Mouse (Mus musculus) intestine, postnatal 0 days (tissue): ENCODE data around the gene Cyfip1. TPM values are rescaled to one million over a fixed set of nuclear protein-coding genes. Genes with fewer than 3 reads are reported as not detected.

Experiments used
- ATAC-seq: fragments of 200-750 bp; cut with Nextera tagmentation; 2 replicates; pipeline ENCODE4 v1.8.0; 2017; ENCODE audit warnings: mild to moderate bottlenecking, moderate TSS enrichment, moderate library complexity
- H3K27ac ChIP-seq: fragments of 300-500 bp; sonication (generic); 2 replicates; pipeline ENCODE4 v1.5.1; 2014; ENCODE audit warnings: mild to moderate bottlenecking, low read depth, low read length, moderate library complexity
- H3K27me3 ChIP-seq: fragments of 300-500 bp; sonication (generic); replicated peaks from 2 replicates; pipeline ENCODE4 v1.6.1; 2014; ENCODE audit warnings: low read length, mixed read lengths; ENCODE audit not compliant: control insufficient read depth, insufficient read depth
- H3K36me3 ChIP-seq: fragments of 300-500 bp; sonication (generic); 2 replicates; pipeline ENCODE4 v1.6.1; 2014; ENCODE audit warnings: mild to moderate bottlenecking, moderate library complexity; ENCODE audit not compliant: control insufficient read depth, insufficient read depth
- H3K4me1 ChIP-seq: fragments of 300-500 bp; sonication (generic); replicated peaks from 2 replicates; pipeline ENCODE4 v1.6.1; 2014; ENCODE audit warnings: antibody characterized with exemption, low read length, mixed read lengths; ENCODE audit not compliant: control insufficient read depth, insufficient read depth
- H3K4me2 ChIP-seq: fragments of 300-500 bp; sonication (generic); replicated peaks from 2 replicates; pipeline ENCODE4 v1.6.1; 2014; ENCODE audit warnings: low read depth, mild to moderate bottlenecking, moderate library complexity
- H3K4me3 ChIP-seq: fragments of 300-500 bp; sonication (generic); 2 replicates; pipeline ENCODE4 v1.5.1; 2014; ENCODE audit warnings: low read depth, low read length
- H3K9ac ChIP-seq: fragments of 300-500 bp; sonication (generic); 2 replicates; pipeline ENCODE4 v1.6.1; 2014; ENCODE audit warnings: mild to moderate bottlenecking, low read depth, low read length
- H3K9me3 ChIP-seq: fragments of 300-500 bp; sonication (generic); 2 replicates; pipeline ENCODE4 v1.6.1; 2016; ENCODE audit warnings: mixed run types; ENCODE audit not compliant: control insufficient read depth
- CTCF ChIP-seq: sonication (generic); IDR thresholded peaks from 2 replicates; pipeline ENCODE4 v1.5.1; 2016; ENCODE audit warnings: low read depth, mild to moderate bottlenecking, control low read depth, antibody characterized with exemption, moderate library complexity
- WGBS: fragments of 180-500 bp; shearing (Covaris S2); extraction: QIAGEN DNeasy Blood & Tissue Kit; methylation state at CpG from one replicate; pipeline ENCODE4 v1.1.7; 2014; 5-methylcytosine and 5-hydroxymethylcytosine counted together
- polyA plus RNA-seq: library from polyadenylated mRNA; unstranded; fragments of >200 nt; fragmentation: Nextera tagmentation; extraction: Ambion mirVana; gene quantifications from 2 replicates; pipeline ENCODE4 v1.2.1, GENCODE M21; 2015

Cyfip1 gene
- polyA plus RNA-seq, 1 experiment from 2014 or later = 49.0 TPM

DNA sequence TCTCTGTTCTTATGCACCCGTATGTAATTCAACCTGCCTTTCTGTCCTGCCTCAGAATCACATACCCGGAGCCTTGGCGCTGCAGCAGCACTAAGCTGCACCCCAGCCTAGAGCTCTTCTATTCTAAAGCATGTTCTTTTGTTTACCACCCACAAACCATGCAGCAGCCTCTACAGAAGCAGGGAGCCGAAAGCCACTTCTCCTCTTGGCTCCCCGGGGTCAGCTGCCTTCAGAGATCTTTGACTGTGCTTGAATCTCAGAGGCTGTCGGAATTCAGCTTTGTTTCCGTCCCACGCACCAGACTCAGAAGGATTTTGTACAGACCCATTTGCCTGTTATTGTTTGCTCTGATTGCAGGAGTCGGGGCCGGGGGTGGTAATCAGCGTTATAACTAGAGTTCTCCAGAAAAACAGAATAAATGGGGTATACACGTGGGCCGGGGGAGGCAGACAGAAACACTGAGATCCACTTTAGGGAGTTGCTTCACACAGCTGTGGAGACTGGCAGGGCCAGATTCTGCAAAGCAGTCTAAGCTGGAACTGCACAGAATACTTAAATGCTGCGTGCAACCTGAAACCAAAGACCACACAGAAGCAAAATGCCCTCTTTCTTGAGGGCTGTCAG is 8.5 kb downstream of the Cyfip1 start:
- no peak for TF ChIP-seq CTCF
- Histone ChIP-seq H3K4me2 (no peak overlapping the region), H3K4me1 (no peaks in the 10 kb centered on the region; the same call in 1 of the 2 replicates), H3K36me3 (no peaks in the 10 kb centered on the region; the same call in 1 of the 2 replicates), H3K9ac (no peak overlapping the region), H3K4me3 (no peak overlapping the region), H3K27me3 (no peaks in the 10 kb centered on the region), H3K9me3 (no peaks in the 10 kb centered on the region), H3K27ac (no peak overlapping the region)
- ATAC-seq = no peak
- 57% methylated on average over 14 of the region's 14 CpGs for WGBS

DNA sequence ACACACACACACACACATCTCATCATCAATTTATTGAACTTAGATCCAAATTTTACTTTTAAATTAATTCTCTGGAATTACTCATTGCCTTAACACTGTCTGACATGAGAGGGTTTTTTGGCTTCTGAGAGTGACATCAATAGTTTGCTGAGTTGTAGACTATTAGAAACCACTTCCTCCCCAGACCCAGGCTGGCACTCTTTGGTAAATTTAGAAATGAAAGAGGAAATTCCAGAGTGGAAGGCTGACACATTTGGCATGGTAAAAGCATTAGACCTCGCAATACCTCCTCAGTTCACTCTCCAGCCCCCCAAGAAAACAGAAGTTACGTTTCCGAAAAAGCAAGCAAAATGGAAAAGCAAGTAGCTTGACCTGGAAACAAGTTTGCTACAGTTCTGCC is 11.2 kb downstream of the Cyfip1 start:
- Histone ChIP-seq H3K9me3 (no peaks in the 10 kb centered on the region), H3K27me3 (no peaks in the 10 kb centered on the region), H3K36me3 (no peaks in the 10 kb centered on the region; the same call in 1 of the 2 replicates), H3K9ac (no peak overlapping the region), H3K4me3 (no peak overlapping the region), H3K4me1 (no peaks in the 10 kb centered on the region; the same call in 1 of the 2 replicates), H3K4me2 (no peak overlapping the region), H3K27ac (no peak overlapping the region)
- no peak for TF ChIP-seq CTCF
- 78% methylated on average over 3 of the region's 3 CpGs for WGBS
- ATAC-seq = no peak

DNA sequence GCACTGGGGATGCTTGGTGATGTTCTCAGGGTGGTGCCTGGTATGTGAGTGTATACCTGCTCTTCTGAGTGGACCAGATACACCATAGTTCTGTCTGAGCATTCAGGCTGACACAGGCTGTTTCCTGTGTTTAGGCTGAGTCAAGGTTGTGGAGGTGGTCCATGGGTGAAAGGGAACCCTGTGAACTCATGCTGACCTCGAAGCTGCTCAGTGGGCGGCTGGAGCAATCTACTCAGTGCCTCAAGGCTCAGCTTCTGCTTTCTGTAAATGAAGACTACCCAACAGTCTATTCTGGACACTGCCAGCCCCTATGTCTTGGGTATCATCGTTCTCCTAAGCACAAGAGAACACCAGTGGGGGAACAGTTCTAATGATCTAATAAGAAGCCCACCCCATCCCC is 14.1 kb downstream of the Cyfip1 start:
- ATAC-seq = no peak
- Histone ChIP-seq H3K27ac (no peak overlapping the region), H3K9ac (no peak overlapping the region), H3K4me2 (no peak overlapping the region), H3K36me3 (no peaks in the 10 kb centered on the region), H3K4me1 (no peaks in the 10 kb centered on the region), H3K4me3 (no peak overlapping the region), H3K9me3 (no peaks in the 10 kb centered on the region), H3K27me3 (no peaks in the 10 kb centered on the region)
- TF ChIP-seq CTCF = no peak
- WGBS = 76% methylated on average over 3 of the region's 3 CpGs

DNA sequence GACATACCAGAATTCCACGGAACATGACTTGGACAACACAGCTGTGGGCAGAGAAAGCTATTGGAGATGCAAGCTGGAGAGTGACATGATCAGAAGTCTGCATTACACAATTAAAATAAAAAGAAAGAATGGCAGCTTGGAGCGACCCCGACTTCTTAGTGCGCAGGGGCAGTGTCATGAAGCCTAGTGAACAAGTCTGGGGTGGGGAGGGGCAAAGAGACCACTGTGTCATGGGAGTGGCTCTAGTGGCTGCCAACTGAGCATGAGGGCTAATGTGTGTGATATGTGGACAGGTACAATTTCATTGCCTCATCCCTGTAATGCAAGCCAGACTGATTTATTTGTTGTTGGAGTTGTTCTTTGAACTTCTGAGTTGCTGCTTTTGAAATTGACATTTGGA is 15.2 kb downstream of the Cyfip1 start:
- H3K4me2 ChIP-seq = no peak overlapping the region
- WGBS = 93% methylated on average over 4 of the region's 4 CpGs

DNA sequence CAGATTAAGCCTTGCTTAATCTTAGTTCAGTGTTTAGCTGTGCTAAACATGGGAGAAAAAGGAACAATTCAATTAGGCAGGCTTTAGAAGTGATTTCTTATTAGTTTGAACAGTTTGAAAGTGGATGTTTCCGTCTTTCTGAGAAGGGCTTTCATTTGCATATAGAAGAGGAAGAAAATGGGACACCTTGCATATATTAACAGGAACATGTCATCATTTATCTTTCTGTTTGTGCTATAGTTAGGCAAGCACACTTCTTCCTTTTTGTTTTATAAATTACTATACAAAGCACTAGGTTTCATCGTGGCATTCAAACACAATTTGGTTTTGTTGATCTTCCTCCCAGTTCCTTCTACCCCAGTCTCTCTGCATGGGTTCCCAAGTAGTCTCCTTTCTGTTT is 16.2 kb downstream of the Cyfip1 start:
- H3K27me3 ChIP-seq = no peaks in the 10 kb centered on the region
- no peak for ATAC-seq
- H3K27ac ChIP-seq = no peak overlapping the region
- no peaks in the 10 kb centered on the region for H3K36me3 ChIP-seq
- no peak for TF ChIP-seq CTCF
- no peaks in the 10 kb centered on the region for H3K9me3 ChIP-seq
- no peaks in the 10 kb centered on the region for H3K4me1 ChIP-seq
- 69% methylated on average over 2 of the region's 2 CpGs for WGBS
- no peak overlapping the region for H3K4me2 ChIP-seq
- H3K9ac ChIP-seq = no peak overlapping the region
- H3K4me3 ChIP-seq = no peak overlapping the region

More for the DNA sequence above, 15.2 kb downstream of the Cyfip1 start:
- Histone ChIP-seq H3K4me1 (no peaks in the 10 kb centered on the region), H3K27me3 (no peaks in the 10 kb centered on the region), H3K36me3 (no peaks in the 10 kb centered on the region), H3K9ac (no peak overlapping the region), H3K9me3 (no peaks in the 10 kb centered on the region), H3K4me3 (no peak overlapping the region), H3K27ac (no peak overlapping the region)
- no peak for TF ChIP-seq CTCF
- no peak for ATAC-seq

DNA sequence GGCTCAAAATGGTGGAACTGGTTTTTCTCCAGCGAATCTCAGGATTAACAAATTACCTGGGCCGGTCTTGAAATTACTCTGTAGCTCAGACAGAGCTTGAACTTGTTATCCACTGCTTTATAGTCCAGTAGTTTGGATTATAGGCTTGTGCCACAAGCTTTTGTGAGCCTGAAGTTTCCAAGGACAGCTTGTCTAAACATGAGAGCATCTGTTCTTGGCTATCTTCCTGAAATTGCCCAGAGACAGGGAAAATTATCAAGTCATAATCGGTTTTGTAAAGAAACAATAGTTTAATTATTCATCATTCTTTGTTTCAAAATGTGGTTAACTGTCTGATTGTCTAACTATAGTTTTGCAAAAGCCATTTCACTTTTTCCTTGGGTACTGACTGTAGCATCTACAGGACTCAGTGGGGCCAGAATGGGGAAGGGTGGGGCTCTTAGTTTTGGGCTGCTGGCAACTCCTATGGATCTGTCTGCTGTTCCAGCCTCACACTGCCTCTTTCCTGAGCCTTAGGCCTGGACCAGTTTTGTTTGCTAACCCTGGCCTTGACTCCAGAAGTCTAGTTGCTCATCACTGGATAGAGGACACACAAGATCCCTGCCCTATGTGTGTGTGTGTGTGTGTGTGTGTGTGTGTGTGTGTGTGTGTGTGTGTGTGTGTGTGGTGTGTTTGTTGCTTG is 17.4 kb downstream of the Cyfip1 start:
- Histone ChIP-seq H3K27me3 (no peaks in the 10 kb centered on the region), H3K36me3 (no peaks in the 10 kb centered on the region), H3K4me3 (no peak overlapping the region), H3K4me1 (no peaks in the 10 kb centered on the region), H3K27ac (no peak overlapping the region), H3K9ac (no peak overlapping the region), H3K9me3 (no peaks in the 10 kb centered on the region), H3K4me2 (no peak overlapping the region)
- no peak for ATAC-seq
- 59% methylated on average over 3 of the region's 3 CpGs for WGBS
- no peak for TF ChIP-seq CTCF
